Mouse (Mus musculus) liver, adult 10 weeks (tissue): ENCODE results near the gene Olfr1513. TPM values are rescaled to one million over a fixed set of nuclear protein-coding genes. Genes with fewer than 3 reads are reported as not detected.

Source experiments
- polyA plus RNA-seq: library from polyadenylated mRNA; stranded (reverse); fragments of 350-450 nt; fragmentation: Illumina TruSeq; extraction: RNeasy Lipid Tissue Mini Kit (QIAGEN cat#74804); gene quantifications from one replicate; pipeline ENCODE4 v1.2.3, GENCODE M21; 2014; ENCODE audit warnings: low read depth, low replicate concordance

Olfr1513 gene
- polyA plus RNA-seq: not detected

GRCm38 (mm10) chr14:52356308-52356707, at the start of gene Olfr1513:
Gene Olfr1513, minus strand, starts transcription at chr14:52356408.

GRCm38 (mm10) chr14:52397279-52397678, 41.1 kb upstream of the Olfr1513 start, which contains the start of gene Olfr1511:
Gene Olfr1511, minus strand, starts transcription at chr14:52397379.

DNA sequence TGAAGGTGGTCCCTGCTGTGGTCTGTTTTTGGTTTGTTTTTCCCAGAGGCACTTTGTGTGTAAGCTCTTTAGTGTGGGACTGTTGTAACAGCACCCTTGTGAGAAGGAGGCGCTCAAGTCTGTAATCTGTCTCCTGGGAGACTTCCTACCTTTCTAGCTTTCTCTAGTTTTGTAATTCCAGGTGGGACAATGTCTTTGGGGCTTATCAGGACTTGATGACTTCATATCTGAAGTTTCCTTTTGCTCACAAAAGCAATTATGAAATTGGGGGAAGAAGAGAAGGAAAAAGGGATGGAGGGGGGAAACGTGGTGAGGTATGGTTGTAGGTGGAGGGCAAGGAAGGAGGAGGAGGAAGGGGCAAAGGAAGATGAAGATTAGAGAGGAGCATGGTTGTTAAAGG, 22.9 kb upstream of the Olfr1513 start, which contains the start of gene Olfr1512:
Olfr1512 (minus strand) TSS at position 101 of the 400 bp plus-strand sequence.

GRCm38 (mm10) chr14:52327910-52328812, 28.0 kb downstream of the Olfr1513 start, which contains the start of gene Sall2:
Gene Sall2, minus strand, starts transcription at chr14:52328762.

GRCm38 (mm10) chr14:52304644-52305271, 51.5 kb downstream of the Olfr1513 start, which contains the start of gene Mettl3:
Gene Mettl3, minus strand, starts transcription at chr14:52305128.

Other genes starting within 250 kb of the Olfr1513 start
- gene Rpgrip1, start 245.7 kb downstream of the Olfr1513 start, polyA plus RNA-seq: 0.48 TPM
- gene Supt16, start 159.0 kb downstream of the Olfr1513 start, polyA plus RNA-seq: 16.4 TPM
- 10.4 TPM for gene Chd8, start 98.6 kb downstream of the Olfr1513 start, polyA plus RNA-seq
- 15.6 TPM for gene Tox4, start 77.3 kb downstream of the Olfr1513 start, polyA plus RNA-seq
- 3.4 TPM for gene Rab2b, start 76.9 kb downstream of the Olfr1513 start, polyA plus RNA-seq
- gene Mettl3, start 51.3 kb downstream of the Olfr1513 start, polyA plus RNA-seq: 16.2 TPM
- gene Sall2, start 27.6 kb downstream of the Olfr1513 start, polyA plus RNA-seq: 0.66 TPM
- not detected for gene Olfr1512, start 22.8 kb upstream of the Olfr1513 start, polyA plus RNA-seq
- not detected for gene Olfr1511, start 41.0 kb upstream of the Olfr1513 start, polyA plus RNA-seq
- gene Olfr1510, start 58.0 kb upstream of the Olfr1513 start, polyA plus RNA-seq: not detected
- gene Olfr1509, start 86.6 kb upstream of the Olfr1513 start, polyA plus RNA-seq: not detected
- not detected for gene Olfr1508, start 111.1 kb upstream of the Olfr1513 start, polyA plus RNA-seq
- not detected for gene Olfr1507, start 139.3 kb upstream of the Olfr1513 start, polyA plus RNA-seq